ENCODE assay signal across 26 mouse cellular contexts in genomic region chr7:65915821-65916220, GRCm38 (mm10). TPM values are rescaled to one million over a fixed set of nuclear protein-coding genes. Genes with fewer than 3 reads are reported as not detected.
DNase-seq lines count a peak whose midpoint lies in the region; ATAC-seq lines count a peak whose summit lies in the region.
"Had no signal": no experiment of that assay in that cellular context is flagged by ENCODE, and none has a peak within 500 bp of the region (broad histone marks: within the 10 kb centered on the region; RNA-seq: fewer than 3 reads in every experiment).

No protein-coding gene starts in this region.

- H3K4me1 ChIP-seq in liver, embryonic 12.5 days = no peaks in the 10 kb centered on the region
- H3K4me1 ChIP-seq in liver, embryonic 11.5 days (replicated peaks; ENCODE audit: control insufficient read depth, insufficient read depth, low read length) = no peaks in the 10 kb centered on the region
- peaks cover 6% of the 10 kb centered on the region; the same call in 1 of the 2 replicates for H3K4me1 ChIP-seq in liver, embryonic 13.5 days (replicated peaks)
- H3K4me1 ChIP-seq: hindbrain, embryonic 12.5 days; hindbrain, embryonic 15.5 days had no signal

- 0 out of 2 replicates have a peak overlapping the region, but pooled peaks have one; percentile 56 for H3K27ac ChIP-seq in liver, embryonic 12.5 days
- no peak overlapping the region for H3K27ac ChIP-seq in liver, embryonic 11.5 days (ENCODE audit: low read depth, low read length)
- peak overlapping the region; percentile 66; the same call in 1 of the 2 replicates for H3K27ac ChIP-seq in liver, embryonic 13.5 days
- H3K27ac ChIP-seq: embryonic facial prominence, embryonic 12.5 days; hindbrain, embryonic 12.5 days; hindbrain, embryonic 15.5 days had no signal

- no peaks in the 10 kb centered on the region for H3K27me3 ChIP-seq in liver, embryonic 12.5 days (replicated peaks)
- H3K27me3 ChIP-seq in liver, embryonic 11.5 days (replicated peaks; ENCODE audit: control insufficient read depth, insufficient read depth, low read length) = no peaks in the 10 kb centered on the region; the same call in 1 of the 2 replicates
- no peaks in the 10 kb centered on the region for H3K27me3 ChIP-seq in liver, embryonic 13.5 days
- H3K27me3 ChIP-seq: embryonic facial prominence, embryonic 12.5 days; embryonic facial prominence, embryonic 15.5 days; hindbrain, embryonic 12.5 days; hindbrain, embryonic 15.5 days; Patski had no signal

- H3K9me3 ChIP-seq in liver, embryonic 12.5 days (replicated peaks) = no peaks in the 10 kb centered on the region
- H3K9me3 ChIP-seq in liver, embryonic 11.5 days (ENCODE audit: control insufficient read depth, low read length) = no peaks in the 10 kb centered on the region
- no peaks in the 10 kb centered on the region for H3K9me3 ChIP-seq in liver, embryonic 13.5 days (replicated peaks)
- H3K9me3 ChIP-seq: embryonic facial prominence, embryonic 12.5 days; embryonic facial prominence, embryonic 15.5 days; G1E; hindbrain, embryonic 12.5 days; hindbrain, embryonic 15.5 days had no signal

- H3K36me3 ChIP-seq in liver, embryonic 12.5 days = no peaks in the 10 kb centered on the region
- H3K36me3 ChIP-seq in liver, embryonic 11.5 days (ENCODE audit: control insufficient read depth, insufficient read depth, low read length) = no peaks in the 10 kb centered on the region
- H3K36me3 ChIP-seq in liver, embryonic 13.5 days = no peaks in the 10 kb centered on the region
- H3K36me3 ChIP-seq: embryonic facial prominence, embryonic 12.5 days; embryonic facial prominence, embryonic 15.5 days; G1E; hindbrain, embryonic 12.5 days; hindbrain, embryonic 15.5 days had no signal

- no peak for ATAC-seq in liver, embryonic 12.5 days
- ATAC-seq in liver, embryonic 11.5 days (replicated peaks; ENCODE audit: low FRiP score) = no peak
- ATAC-seq in liver, embryonic 13.5 days (ENCODE audit: low read depth) = 0 out of 2 replicates have a peak, but pooled peaks have one; percentile 14
- ATAC-seq: forebrain, embryonic 14.5 days; forebrain, postnatal 0 days; Patski had no signal

- no peak overlapping the region for H3K9ac ChIP-seq in liver, embryonic 12.5 days
- H3K9ac ChIP-seq in liver, embryonic 11.5 days (ENCODE audit: low read depth, low read length) = no peak overlapping the region
- H3K9ac ChIP-seq in liver, embryonic 13.5 days = no peak overlapping the region
- H3K9ac ChIP-seq: embryonic facial prominence, embryonic 12.5 days; embryonic facial prominence, embryonic 15.5 days; forebrain, postnatal 0 days; hindbrain, embryonic 12.5 days; hindbrain, embryonic 15.5 days had no signal

- no peak overlapping the region for H3K4me2 ChIP-seq in liver, embryonic 12.5 days
- H3K4me2 ChIP-seq in liver, embryonic 11.5 days = no peak overlapping the region
- H3K4me2 ChIP-seq in liver, embryonic 13.5 days = no peak overlapping the region
- H3K4me2 ChIP-seq: embryonic facial prominence, embryonic 12.5 days; embryonic facial prominence, embryonic 15.5 days; heart, embryonic 11.5 days; hindbrain, embryonic 12.5 days; hindbrain, embryonic 15.5 days had no signal

- WGBS in liver, embryonic 12.5 days (ENCODE audit: insufficient replicate concordance) = 69% methylated on average over 7 of the region's 7 CpGs
- 71% methylated on average over 7 of the region's 7 CpGs for WGBS in liver, embryonic 11.5 days
- 62% methylated on average over 7 of the region's 7 CpGs for WGBS in liver, embryonic 13.5 days (ENCODE audit: insufficient replicate concordance)

- no peak overlapping the region for H3K4me3 ChIP-seq in liver, embryonic 12.5 days
- H3K4me3 ChIP-seq in liver, embryonic 11.5 days (ENCODE audit: low read depth, low read length) = no peak overlapping the region
- no peak overlapping the region for H3K4me3 ChIP-seq in liver, embryonic 13.5 days (replicated peaks)
- H3K4me3 ChIP-seq: embryonic facial prominence, embryonic 12.5 days; embryonic facial prominence, embryonic 15.5 days; hindbrain, embryonic 12.5 days; hindbrain, embryonic 15.5 days had no signal

- DNase-seq in heart, adult 11 months = peak; percentile 92
- DNase-seq in heart, adult 18-20 months = no peak
- DNase-seq in liver, embryonic 11.5 days (ENCODE audit: low spot score) = no peak
- DNase-seq in liver, embryonic 13.5 days = no peak
- DNase-seq in thymus, postnatal 36 days = no peak
- no peak for DNase-seq in urinary bladder, postnatal 10 days (ENCODE audit: low spot score)
- DNase-seq: adrenal gland, postnatal 10 days; adrenal gland, postnatal 36 days; B cell, adult 2 months; cerebellum, adult 11 months; cerebellum, adult 2 months; cerebellum, adult 9-11 months; cerebellum, postnatal 25 days; forebrain, postnatal 0 days had no signal

RNA-seq across cellular contexts. Expression of gene Pcsk6, which starts 54.3 kb away (rescaled TPM):
- total RNA-seq in heart, adult 18-20 months (2021) = 10 to 100 TPM; 34.8 to 36.9 TPM
- 0.87 and 1.0 TPM in 2 replicates for polyA plus RNA-seq in liver, embryonic 12.5 days (2016; fragmentation: Nextera tagmentation; extraction: Ambion mirVana)
- polyA plus RNA-seq in liver, embryonic 11.5 days (2014; fragmentation: Nextera tagmentation; extraction: Ambion mirVana) = 1.3 and 1.8 TPM in 2 replicates
- polyA plus RNA-seq in liver, embryonic 13.5 days (2015; fragmentation: Nextera tagmentation; extraction: Ambion mirVana) = 0.51 and 0.63 TPM in 2 replicates
- total RNA-seq: CH12.LX; granulocyte monocyte progenitor cell, adult 5-6 weeks; hematopoietic stem cell, adult 5-6 weeks had no signal
- polyA plus RNA-seq: G1E had no signal
